Mouse (Mus musculus): ENCODE measurements around the gene Troap. TPM values are rescaled to one million over a fixed set of nuclear protein-coding genes. Genes with fewer than 3 reads are reported as not detected.
A peak's percentile ranks its signal among the peaks of the same experiment; 100 is the strongest.

Gene Troap
- polyA plus RNA-seq, 1 experiment, result 49.0 TPM

- H3K27me3 ChIP-seq (ENCODE audit: control insufficient read depth, insufficient read depth, insufficient read length), result no peaks in the 10 kb centered on the region
- peak overlapping the region; percentile 100 for H3K4me3 ChIP-seq (ENCODE audit: insufficient read depth, poor library complexity, severe bottlenecking)
- H3K79me2 ChIP-seq (ENCODE audit: control insufficient read depth, insufficient read depth), result peaks cover 67% of the 10 kb centered on the region
- H3K36me3 ChIP-seq (ENCODE audit: control insufficient read depth, insufficient read depth), result peaks cover 48% of the 10 kb centered on the region
- peak overlapping the region; percentile 64 for H3ac ChIP-seq (ENCODE audit: control insufficient read depth, insufficient read length, low read depth)
- no peak for TF ChIP-seq CEBPB (IDR thresholded peaks at IDR 0.05; ENCODE audit: low read depth)
- no peak for TF ChIP-seq MYOG (IDR thresholded peaks at IDR 0.05; ENCODE audit: control insufficient read depth, extremely low read depth, insufficient read length)
- TF ChIP-seq MAX (IDR thresholded peaks at IDR 0.05), result no peak
- TF ChIP-seq MYOD1 (IDR thresholded peaks at IDR 0.05; ENCODE audit: control insufficient read depth, insufficient read length, low read depth), result no peak
- no peak for TF ChIP-seq USF1 (IDR thresholded peaks at IDR 0.05; ENCODE audit: low read depth)
- no peak for TF ChIP-seq CTCF (IDR thresholded peaks at IDR 0.05; ENCODE audit: control insufficient read depth, insufficient read depth, insufficient read length)
- TF ChIP-seq FOSL1 (IDR thresholded peaks at IDR 0.05; ENCODE audit: insufficient read depth, low read length, poor library complexity, severe bottlenecking), result no peak
- H3K79me3 ChIP-seq (ENCODE audit: low read depth), result peaks cover 60% of the 10 kb centered on the region
Measured at GRCm38 (mm10) chr15:99032726-99033250, 41.6 kb upstream of the Troap start.

DNA sequence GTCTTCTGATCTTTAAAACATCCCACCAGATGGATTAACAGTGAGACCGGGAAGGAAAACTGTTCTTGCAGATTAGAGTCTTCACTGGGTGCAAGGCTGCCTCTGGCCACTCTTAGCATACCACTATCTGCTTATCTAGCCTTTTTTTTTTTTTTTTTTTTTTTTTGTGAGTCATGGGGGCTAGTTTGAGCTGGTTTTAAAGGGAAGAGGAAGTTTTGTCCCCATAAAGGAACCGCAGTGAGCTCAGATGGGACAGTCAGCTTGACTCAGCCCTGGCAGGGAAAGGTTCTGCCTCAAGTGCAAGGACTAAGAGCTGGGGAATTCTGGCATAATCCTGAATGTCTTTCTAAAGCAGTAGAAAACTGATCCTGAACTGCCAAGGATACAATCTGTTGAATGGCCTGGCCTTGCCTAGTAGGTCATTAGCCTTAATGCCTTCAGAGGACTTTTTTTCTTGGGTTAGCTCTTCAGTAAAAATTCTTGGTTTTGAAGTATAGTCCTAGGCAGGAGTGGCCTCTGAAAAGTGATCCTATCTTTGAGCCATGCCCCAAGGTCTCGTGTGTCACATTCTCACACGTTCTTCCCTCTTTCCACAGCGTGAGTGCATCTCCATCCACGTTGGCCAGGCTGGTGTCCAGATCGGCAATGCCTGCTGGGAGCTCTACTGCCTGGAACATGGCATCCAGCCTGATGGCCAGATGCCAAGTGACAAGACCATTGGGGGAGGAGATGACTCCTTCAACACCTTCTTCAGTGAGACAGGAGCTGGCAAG, 40.7 kb upstream of the Troap start:
- Histone ChIP-seq H3K79me2 (ENCODE audit: control insufficient read depth, insufficient read depth) (peaks cover 67% of the 10 kb centered on the region), H3ac (ENCODE audit: control insufficient read depth, insufficient read length, low read depth) (no peak overlapping the region), H3K79me3 (ENCODE audit: low read depth) (peaks cover 60% of the 10 kb centered on the region), H3K36me3 (ENCODE audit: control insufficient read depth, insufficient read depth) (peaks cover 56% of the 10 kb centered on the region), H3K4me3 (ENCODE audit: insufficient read depth, poor library complexity, severe bottlenecking) (peak overlapping the region; percentile 100), H3K27me3 (ENCODE audit: control insufficient read depth, insufficient read depth, insufficient read length) (no peaks in the 10 kb centered on the region)
- TF ChIP-seq CTCF (IDR thresholded peaks at IDR 0.05; ENCODE audit: control insufficient read depth, insufficient read depth, insufficient read length), result no peak
- no peak for TF ChIP-seq CEBPB (IDR thresholded peaks at IDR 0.05; ENCODE audit: low read depth)
- no peak for TF ChIP-seq MYOD1 (IDR thresholded peaks at IDR 0.05; ENCODE audit: control insufficient read depth, insufficient read length, low read depth)
- TF ChIP-seq FOSL1 (IDR thresholded peaks at IDR 0.05; ENCODE audit: insufficient read depth, low read length, poor library complexity, severe bottlenecking), result peak; percentile 79
- TF ChIP-seq MYOG (IDR thresholded peaks at IDR 0.05; ENCODE audit: control insufficient read depth, extremely low read depth, insufficient read length), result no peak
- peak; percentile 46 for TF ChIP-seq MAX (IDR thresholded peaks at IDR 0.05)
- no peak for TF ChIP-seq USF1 (IDR thresholded peaks at IDR 0.05; ENCODE audit: low read depth)

DNA sequence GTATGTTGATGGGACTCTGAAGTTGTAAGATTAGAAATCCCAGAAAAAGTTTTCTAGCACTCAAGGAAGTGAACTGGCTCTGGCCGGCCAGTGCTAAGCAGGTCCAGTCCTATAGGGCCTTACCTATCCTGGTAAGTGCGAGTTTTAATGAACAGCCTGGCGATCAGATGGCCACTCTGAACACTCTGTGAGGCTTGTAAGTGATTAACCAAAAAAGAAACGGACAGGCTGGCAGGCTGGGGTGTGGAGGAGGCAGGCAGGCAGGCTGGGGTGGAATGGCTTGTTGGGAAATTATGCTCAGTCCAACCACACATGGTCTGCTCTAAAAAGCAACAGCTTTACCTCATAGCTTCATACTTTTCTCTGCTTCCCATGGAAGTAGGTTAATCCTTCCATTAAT, 38.9 kb upstream of the Troap start:
- H3ac ChIP-seq (ENCODE audit: control insufficient read depth, insufficient read length, low read depth), result no peak overlapping the region
- TF ChIP-seq CEBPB (IDR thresholded peaks at IDR 0.05; ENCODE audit: low read depth) (no peak), CTCF (IDR thresholded peaks at IDR 0.05; ENCODE audit: control insufficient read depth, insufficient read depth, insufficient read length) (no peak), MYOD1 (IDR thresholded peaks at IDR 0.05; ENCODE audit: control insufficient read depth, insufficient read length, low read depth) (no peak), USF1 (IDR thresholded peaks at IDR 0.05; ENCODE audit: low read depth) (no peak), MYOG (IDR thresholded peaks at IDR 0.05; ENCODE audit: control insufficient read depth, extremely low read depth, insufficient read length) (no peak), MAX (IDR thresholded peaks at IDR 0.05) (no peak), FOSL1 (IDR thresholded peaks at IDR 0.05; ENCODE audit: insufficient read depth, low read length, poor library complexity, severe bottlenecking) (no peak)
- no peaks in the 10 kb centered on the region for H3K27me3 ChIP-seq (ENCODE audit: control insufficient read depth, insufficient read depth, insufficient read length)
- peaks cover 60% of the 10 kb centered on the region for H3K36me3 ChIP-seq (ENCODE audit: control insufficient read depth, insufficient read depth)
- H3K4me3 ChIP-seq (ENCODE audit: insufficient read depth, poor library complexity, severe bottlenecking), result no peak overlapping the region
- H3K79me3 ChIP-seq (ENCODE audit: low read depth), result peaks cover 57% of the 10 kb centered on the region
- H3K79me2 ChIP-seq (ENCODE audit: control insufficient read depth, insufficient read depth), result peaks cover 64% of the 10 kb centered on the region

- Histone ChIP-seq H3K36me3 (ENCODE audit: control insufficient read depth, insufficient read depth) (peaks cover 60% of the 10 kb centered on the region), H3K79me3 (ENCODE audit: low read depth) (peaks cover 47% of the 10 kb centered on the region), H3ac (ENCODE audit: control insufficient read depth, insufficient read length, low read depth) (no peak overlapping the region), H3K79me2 (ENCODE audit: control insufficient read depth, insufficient read depth) (peaks cover 54% of the 10 kb centered on the region), H3K4me3 (ENCODE audit: insufficient read depth, poor library complexity, severe bottlenecking) (no peak overlapping the region), H3K27me3 (ENCODE audit: control insufficient read depth, insufficient read depth, insufficient read length) (no peaks in the 10 kb centered on the region)
- TF ChIP-seq MYOG (IDR thresholded peaks at IDR 0.05; ENCODE audit: control insufficient read depth, extremely low read depth, insufficient read length) (no peak), CEBPB (IDR thresholded peaks at IDR 0.05; ENCODE audit: low read depth) (no peak), FOSL1 (IDR thresholded peaks at IDR 0.05; ENCODE audit: insufficient read depth, low read length, poor library complexity, severe bottlenecking) (no peak), CTCF (IDR thresholded peaks at IDR 0.05; ENCODE audit: control insufficient read depth, insufficient read depth, insufficient read length) (no peak), MYOD1 (IDR thresholded peaks at IDR 0.05; ENCODE audit: control insufficient read depth, insufficient read length, low read depth) (no peak), USF1 (IDR thresholded peaks at IDR 0.05; ENCODE audit: low read depth) (no peak), MAX (IDR thresholded peaks at IDR 0.05) (no peak)
Measured at GRCm38 (mm10) chr15:99036249-99036905, 38.0 kb upstream of the Troap start.

GRCm38 (mm10) chr15:99038025-99038424, 36.4 kb upstream of the Troap start:
- Histone ChIP-seq H3K27me3 (ENCODE audit: control insufficient read depth, insufficient read depth, insufficient read length) (no peaks in the 10 kb centered on the region), H3K36me3 (ENCODE audit: control insufficient read depth, insufficient read depth) (peaks cover 48% of the 10 kb centered on the region), H3K79me2 (ENCODE audit: control insufficient read depth, insufficient read depth) (peaks cover 38% of the 10 kb centered on the region), H3K4me3 (ENCODE audit: insufficient read depth, poor library complexity, severe bottlenecking) (no peak overlapping the region), H3K79me3 (ENCODE audit: low read depth) (peaks cover 31% of the 10 kb centered on the region), H3ac (ENCODE audit: control insufficient read depth, insufficient read length, low read depth) (no peak overlapping the region)
- TF ChIP-seq CTCF (IDR thresholded peaks at IDR 0.05; ENCODE audit: control insufficient read depth, insufficient read depth, insufficient read length), result no peak
- TF ChIP-seq FOSL1 (IDR thresholded peaks at IDR 0.05; ENCODE audit: insufficient read depth, low read length, poor library complexity, severe bottlenecking), result no peak
- TF ChIP-seq CEBPB (IDR thresholded peaks at IDR 0.05; ENCODE audit: low read depth), result no peak
- TF ChIP-seq USF1 (IDR thresholded peaks at IDR 0.05; ENCODE audit: low read depth), result no peak
- no peak for TF ChIP-seq MYOD1 (IDR thresholded peaks at IDR 0.05; ENCODE audit: control insufficient read depth, insufficient read length, low read depth)
- TF ChIP-seq MAX (IDR thresholded peaks at IDR 0.05), result no peak
- TF ChIP-seq MYOG (IDR thresholded peaks at IDR 0.05; ENCODE audit: control insufficient read depth, extremely low read depth, insufficient read length), result no peak

All from C2C12 (cell line).